Mouse (Mus musculus) telencephalon, adult 2 months (tissue): ENCODE measurements around the gene Nrip1.

Source experiments
- DNase-seq: peaks from one replicate; pipeline ENCODE4 v3.0.0-alpha.2; 2011; ENCODE audit warnings: low read depth, low spot score

Gene Nrip1

GRCm38 (mm10) chr16:76347719-76348421 is 25.8 kb downstream of the Nrip1 start:
- DNase-seq: no peak

- no peak for DNase-seq
Observed at GRCm38 (mm10) chr16:76346371-76346770, 27.3 kb downstream of the Nrip1 start.

- no peak for DNase-seq
Observed at GRCm38 (mm10) chr16:76344761-76345368, 28.8 kb downstream of the Nrip1 start.

GRCm38 (mm10) chr16:76344030-76344429 is 29.6 kb downstream of the Nrip1 start:
- no peak for DNase-seq

- no peak for DNase-seq
Observed at GRCm38 (mm10) chr16:76341636-76342035, 32.0 kb downstream of the Nrip1 start.

- DNase-seq: no peak
Observed at GRCm38 (mm10) chr16:76339256-76339655, 34.4 kb downstream of the Nrip1 start.

GRCm38 (mm10) chr16:76337351-76337750 is 36.3 kb downstream of the Nrip1 start:
- no peak for DNase-seq

GRCm38 (mm10) chr16:76336932-76337331 is 36.7 kb downstream of the Nrip1 start:
- no peak for DNase-seq

- DNase-seq: no peak
Observed at GRCm38 (mm10) chr16:76335913-76336312, 37.7 kb downstream of the Nrip1 start.

GRCm38 (mm10) chr16:76332127-76332526 is 41.5 kb downstream of the Nrip1 start:
- no peak for DNase-seq

GRCm38 (mm10) chr16:76331231-76331630 is 42.4 kb downstream of the Nrip1 start:
- DNase-seq: no peak

- DNase-seq: no peak
Observed at GRCm38 (mm10) chr16:76325315-76325710, 48.3 kb downstream of the Nrip1 start.

- no peak for DNase-seq
Observed at GRCm38 (mm10) chr16:76324411-76325314, 49.0 kb downstream of the Nrip1 start.

- DNase-seq: no peak
Observed at GRCm38 (mm10) chr16:76323594-76324307, 49.9 kb downstream of the Nrip1 start.

GRCm38 (mm10) chr16:76323141-76323540 is 50.5 kb downstream of the Nrip1 start:
- no peak for DNase-seq

- DNase-seq: no peak
Observed at GRCm38 (mm10) chr16:76321527-76322165, 52.0 kb downstream of the Nrip1 start.

- no peak for DNase-seq
Observed at GRCm38 (mm10) chr16:76320118-76320473, 53.5 kb downstream of the Nrip1 start.

- DNase-seq: no peak
Observed at GRCm38 (mm10) chr16:76319364-76320117, 54.1 kb downstream of the Nrip1 start.

- DNase-seq: no peak
Observed at GRCm38 (mm10) chr16:76318331-76318922, 55.2 kb downstream of the Nrip1 start.
